Mouse (Mus musculus): ENCODE results near the gene Tmem33.

The Tmem33 gene

GRCm38 (mm10) chr5:67260531-67261371 is at the start of gene Tmem33:
Tmem33 (plus strand) TSS chr5:67260565.
- peak; percentile 90 to 93 for DNase-seq

- no peak for DNase-seq
Measured at GRCm38 (mm10) chr5:67213168-67213567, 47.2 kb upstream of the Tmem33 start.

GRCm38 (mm10) chr5:67215121-67216030 is 45.0 kb upstream of the Tmem33 start:
- DNase-seq: no peak

GRCm38 (mm10) chr5:67216031-67216778 is 44.2 kb upstream of the Tmem33 start:
- no peak for DNase-seq

- no peak for DNase-seq
Measured at GRCm38 (mm10) chr5:67216779-67217095, 43.6 kb upstream of the Tmem33 start.

GRCm38 (mm10) chr5:67221901-67222300 is 38.5 kb upstream of the Tmem33 start:
- no peak for DNase-seq

- no peak for DNase-seq
Measured at GRCm38 (mm10) chr5:67222440-67223390, 37.6 kb upstream of the Tmem33 start.

GRCm38 (mm10) chr5:67223391-67224121 is 36.8 kb upstream of the Tmem33 start:
- DNase-seq: no peak

GRCm38 (mm10) chr5:67224122-67224502 is 36.3 kb upstream of the Tmem33 start:
- no peak for DNase-seq

GRCm38 (mm10) chr5:67225758-67226157 is 34.6 kb upstream of the Tmem33 start:
- no peak for DNase-seq

- no peak for DNase-seq
Measured at GRCm38 (mm10) chr5:67227261-67227660, 33.1 kb upstream of the Tmem33 start.

GRCm38 (mm10) chr5:67227682-67228444 is 32.5 kb upstream of the Tmem33 start:
- no peak for DNase-seq

GRCm38 (mm10) chr5:67234682-67235081 is 25.7 kb upstream of the Tmem33 start:
- no peak for DNase-seq

GRCm38 (mm10) chr5:67235462-67235861 is 24.9 kb upstream of the Tmem33 start:
- DNase-seq: no peak

GRCm38 (mm10) chr5:67236601-67237000 is 23.8 kb upstream of the Tmem33 start:
- no peak for DNase-seq

- peak; percentile 57 to 69 for DNase-seq
Measured at GRCm38 (mm10) chr5:67238303-67238702, 22.1 kb upstream of the Tmem33 start.

GRCm38 (mm10) chr5:67241713-67242112 is 18.7 kb upstream of the Tmem33 start:
- DNase-seq: no peak

GRCm38 (mm10) chr5:67243231-67243630 is 17.1 kb upstream of the Tmem33 start:
- no peak for DNase-seq

GRCm38 (mm10) chr5:67252261-67252660 is 8.1 kb upstream of the Tmem33 start:
- no peak for DNase-seq

GRCm38 (mm10) chr5:67255664-67256063 is 4.7 kb upstream of the Tmem33 start:
- DNase-seq: no peak

Measured in cerebellum, postnatal 14 days (tissue).